Mouse (Mus musculus): Measurements from ENCODE around the gene Tmem184b. TPM values are rescaled to one million over a fixed set of nuclear protein-coding genes. Genes with fewer than 3 reads are reported as not detected.

Tmem184b gene
- polyA plus RNA-seq, 1 experiment from 2014 or later = 8.7 TPM

GRCm38 (mm10) chr15:79439386-79439785 is 36.0 kb upstream of the Tmem184b start:
- no peak for DNase-seq
- H3K9ac ChIP-seq = no peak overlapping the region
- H3K36me3 ChIP-seq = peaks cover 5% of the 10 kb centered on the region
- H3K4me3 ChIP-seq (replicated peaks) = no peak overlapping the region
- no peak overlapping the region for H3K27ac ChIP-seq
- H3K9me3 ChIP-seq (replicated peaks) = no peaks in the 10 kb centered on the region
- H3K4me1 ChIP-seq (replicated peaks) = peaks cover 64% of the 10 kb centered on the region
- H3K4me2 ChIP-seq = no peak overlapping the region
- no peak for ATAC-seq (ENCODE audit: low read depth)
- 57% methylated on average over 4 of the region's 4 CpGs for WGBS (ENCODE audit: insufficient replicate concordance)
- peaks cover 20% of the 10 kb centered on the region for H3K27me3 ChIP-seq

GRCm38 (mm10) chr15:79438816-79439215 is 35.4 kb upstream of the Tmem184b start:
- H3K27ac ChIP-seq = no peak overlapping the region
- no peak overlapping the region for H3K4me3 ChIP-seq (replicated peaks)
- H3K4me1 ChIP-seq (replicated peaks) = peaks cover 64% of the 10 kb centered on the region
- no peak overlapping the region for H3K9ac ChIP-seq
- ATAC-seq (ENCODE audit: low read depth) (no peak), DNase-seq (no peak)
- no peaks in the 10 kb centered on the region for H3K9me3 ChIP-seq (replicated peaks)
- 79% methylated on average over 8 of the region's 8 CpGs for WGBS (ENCODE audit: insufficient replicate concordance)
- no peak overlapping the region for H3K4me2 ChIP-seq
- peaks cover 20% of the 10 kb centered on the region for H3K27me3 ChIP-seq
- H3K36me3 ChIP-seq = peaks cover 5% of the 10 kb centered on the region

GRCm38 (mm10) chr15:79438209-79438810 is 34.9 kb upstream of the Tmem184b start:
- DNase-seq = no peak
- H3K9me3 ChIP-seq (replicated peaks) = no peaks in the 10 kb centered on the region

GRCm38 (mm10) chr15:79437541-79438208 is 34.3 kb upstream of the Tmem184b start:
- ATAC-seq (ENCODE audit: low read depth) = no peak
- Histone ChIP-seq H3K27ac (no peak overlapping the region), H3K4me3 (replicated peaks) (no peak overlapping the region), H3K9ac (no peak overlapping the region), H3K4me2 (no peak overlapping the region), H3K9me3 (replicated peaks) (no peaks in the 10 kb centered on the region), H3K27me3 (peaks cover 17% of the 10 kb centered on the region), H3K4me1 (replicated peaks) (peaks cover 69% of the 10 kb centered on the region), H3K36me3 (peaks cover 5% of the 10 kb centered on the region)
- no peak for DNase-seq
- WGBS (ENCODE audit: insufficient replicate concordance) = 70% methylated on average over 12 of the region's 12 CpGs

More at GRCm38 (mm10) chr15:79438209-79438810, 34.9 kb upstream of the Tmem184b start:
- 78% methylated on average over 6 of the region's 6 CpGs for WGBS (ENCODE audit: insufficient replicate concordance)
- peaks cover 5% of the 10 kb centered on the region for H3K36me3 ChIP-seq
- ATAC-seq (ENCODE audit: low read depth) = no peak
- no peak overlapping the region for H3K4me3 ChIP-seq (replicated peaks)
- H3K9ac ChIP-seq = no peak overlapping the region
- peaks cover 20% of the 10 kb centered on the region for H3K27me3 ChIP-seq
- H3K27ac ChIP-seq = no peak overlapping the region
- H3K4me1 ChIP-seq (replicated peaks) = peaks cover 65% of the 10 kb centered on the region
- H3K4me2 ChIP-seq = no peak overlapping the region

GRCm38 (mm10) chr15:79436481-79436921 is 33.1 kb upstream of the Tmem184b start:
- Histone ChIP-seq H3K9me3 (replicated peaks) (no peaks in the 10 kb centered on the region), H3K4me1 (replicated peaks) (peaks cover 76% of the 10 kb centered on the region), H3K4me3 (replicated peaks) (no peak overlapping the region), H3K27me3 (peaks cover 8% of the 10 kb centered on the region), H3K9ac (no peak overlapping the region), H3K4me2 (no peak overlapping the region), H3K36me3 (peaks cover 5% of the 10 kb centered on the region), H3K27ac (no peak overlapping the region)
- WGBS (ENCODE audit: insufficient replicate concordance) = 61% methylated on average over 7 of the region's 7 CpGs
- no peak for ATAC-seq (ENCODE audit: low read depth)
- DNase-seq = no peak

GRCm38 (mm10) chr15:79435191-79435671 is 31.9 kb upstream of the Tmem184b start:
- no peak for DNase-seq

GRCm38 (mm10) chr15:79432892-79433291 is 29.5 kb upstream of the Tmem184b start:
- Histone ChIP-seq H3K27me3 (no peaks in the 10 kb centered on the region), H3K9ac (peak overlapping the region; percentile 6; the same call in 1 of the 2 replicates), H3K4me2 (peak overlapping the region; percentile 43), H3K9me3 (replicated peaks) (no peaks in the 10 kb centered on the region), H3K4me3 (replicated peaks) (peak overlapping the region; percentile 21; the same call in 1 of the 2 replicates), H3K4me1 (replicated peaks) (peaks cover 54% of the 10 kb centered on the region), H3K27ac (peak overlapping the region; percentile 81), H3K36me3 (peaks cover 15% of the 10 kb centered on the region)
- 13% methylated on average over 21 of the region's 21 CpGs for WGBS (ENCODE audit: insufficient replicate concordance)
- DNase-seq = no peak
- peak; percentile 22; the same call in 1 of the 2 replicates for ATAC-seq (ENCODE audit: low read depth)

More at GRCm38 (mm10) chr15:79435191-79435671, 31.9 kb upstream of the Tmem184b start:
- Histone ChIP-seq H3K9ac (no peak overlapping the region), H3K4me3 (replicated peaks) (no peak overlapping the region), H3K4me1 (replicated peaks) (peaks cover 73% of the 10 kb centered on the region), H3K27me3 (no peaks in the 10 kb centered on the region), H3K4me2 (no peak overlapping the region), H3K9me3 (replicated peaks) (no peaks in the 10 kb centered on the region), H3K27ac (peak overlapping the region; percentile 62), H3K36me3 (peaks cover 5% of the 10 kb centered on the region)
- ATAC-seq (ENCODE audit: low read depth) = peak; percentile 35
- WGBS (ENCODE audit: insufficient replicate concordance) = 27% methylated on average over 7 of the region's 7 CpGs

- ATAC-seq (ENCODE audit: low read depth) (no peak), DNase-seq (no peak)
- 37% methylated on average over 11 of the region's 11 CpGs for WGBS (ENCODE audit: insufficient replicate concordance)
- Histone ChIP-seq H3K4me1 (replicated peaks) (peaks cover 54% of the 10 kb centered on the region), H3K9ac (no peak overlapping the region), H3K36me3 (peaks cover 15% of the 10 kb centered on the region), H3K9me3 (replicated peaks) (no peaks in the 10 kb centered on the region), H3K27me3 (no peaks in the 10 kb centered on the region), H3K4me3 (replicated peaks) (no peak overlapping the region; the same call in 1 of the 2 replicates), H3K4me2 (peak overlapping the region; percentile 43), H3K27ac (peak overlapping the region; percentile 81)
Observed at GRCm38 (mm10) chr15:79432328-79432727, 29.0 kb upstream of the Tmem184b start.

GRCm38 (mm10) chr15:79431925-79432324 is 28.6 kb upstream of the Tmem184b start:
- no peak for DNase-seq
- Histone ChIP-seq H3K4me1 (replicated peaks) (peaks cover 50% of the 10 kb centered on the region), H3K4me3 (replicated peaks) (no peak overlapping the region; the same call in 1 of the 2 replicates), H3K9ac (no peak overlapping the region), H3K27ac (peak overlapping the region; percentile 81), H3K36me3 (peaks cover 16% of the 10 kb centered on the region), H3K27me3 (no peaks in the 10 kb centered on the region), H3K9me3 (replicated peaks) (no peaks in the 10 kb centered on the region), H3K4me2 (peak overlapping the region; percentile 7)
- 0 out of 2 replicates have a peak, but pooled peaks have one; percentile 27 for ATAC-seq (ENCODE audit: low read depth)
- WGBS (ENCODE audit: insufficient replicate concordance) = 12% methylated on average over 7 of the region's 7 CpGs

GRCm38 (mm10) chr15:79430461-79431000 is 27.2 kb upstream of the Tmem184b start:
- no peaks in the 10 kb centered on the region for H3K27me3 ChIP-seq
- H3K27ac ChIP-seq = no peak overlapping the region
- whole genome bisulfite sequencing (ENCODE audit: insufficient replicate concordance) = 71% methylated on average over 10 of the region's 10 CpGs
- H3K4me3 ChIP-seq (replicated peaks) = no peak overlapping the region
- DNase-seq = no peak
- no peak for ATAC-seq (ENCODE audit: low read depth)
- no peak overlapping the region for H3K9ac ChIP-seq
- H3K9me3 ChIP-seq (replicated peaks) = no peaks in the 10 kb centered on the region
- peaks cover 38% of the 10 kb centered on the region for H3K4me1 ChIP-seq (replicated peaks)
- no peak overlapping the region for H3K4me2 ChIP-seq
- H3K36me3 ChIP-seq = peaks cover 26% of the 10 kb centered on the region

GRCm38 (mm10) chr15:79429994-79430393 is 26.6 kb upstream of the Tmem184b start:
- H3K4me1 ChIP-seq (replicated peaks) = peaks cover 32% of the 10 kb centered on the region
- H3K9me3 ChIP-seq (replicated peaks) = no peaks in the 10 kb centered on the region
- no peak for DNase-seq
- H3K36me3 ChIP-seq = peaks cover 31% of the 10 kb centered on the region
- no peak overlapping the region for H3K4me2 ChIP-seq
- no peak overlapping the region for H3K27ac ChIP-seq
- 54% methylated on average over 8 of the region's 9 CpGs for WGBS (ENCODE audit: insufficient replicate concordance)
- no peak overlapping the region for H3K9ac ChIP-seq
- no peak for ATAC-seq (ENCODE audit: low read depth)
- H3K27me3 ChIP-seq = no peaks in the 10 kb centered on the region
- no peak overlapping the region for H3K4me3 ChIP-seq (replicated peaks)
